Mouse (Mus musculus) embryonic facial prominence, embryonic 12.5 days (tissue): ENCODE results near the gene AU022252. TPM values are rescaled to one million over a fixed set of nuclear protein-coding genes. Genes with fewer than 3 reads are reported as not detected.

Source experiments
- ATAC-seq: fragments of 200-750 bp; cut with Nextera tagmentation; 2 replicates; pipeline ENCODE4 v1.8.0; 2017; ENCODE audit not compliant: insufficient number of reproducible peaks, insufficient read depth, low FRiP score, low TSS enrichment
- H3K27ac ChIP-seq: fragments of 300-500 bp; sonication (generic); 2 replicates; pipeline ENCODE4 v1.5.1; 2016; ENCODE audit warnings: mild to moderate bottlenecking
- H3K27me3 ChIP-seq: fragments of 300-500 bp; sonication (generic); 2 replicates; pipeline ENCODE4 v1.6.1; 2016; ENCODE audit warnings: mild to moderate bottlenecking, moderate library complexity
- H3K36me3 ChIP-seq: fragments of 300-500 bp; sonication (generic); 2 replicates; pipeline ENCODE4 v1.6.1; 2016; ENCODE audit warnings: mild to moderate bottlenecking
- H3K4me1 ChIP-seq: fragments of 300-500 bp; sonication (generic); 2 replicates; pipeline ENCODE4 v1.6.1; 2016
- H3K4me2 ChIP-seq: fragments of 300-500 bp; sonication (generic); replicated peaks from 2 replicates; pipeline ENCODE4 v1.6.1; 2016; ENCODE audit warnings: mild to moderate bottlenecking, moderate library complexity
- H3K4me3 ChIP-seq: fragments of 300-500 bp; sonication (generic); 2 replicates; pipeline ENCODE4 v1.5.1; 2016; ENCODE audit warnings: mild to moderate bottlenecking
- H3K9ac ChIP-seq: fragments of 300-500 bp; sonication (generic); 2 replicates; pipeline ENCODE4 v1.6.1; 2016; ENCODE audit warnings: mild to moderate bottlenecking, moderate library complexity
- H3K9me3 ChIP-seq: fragments of 300-500 bp; sonication (generic); 2 replicates; pipeline ENCODE4 v1.6.1; 2016; ENCODE audit warnings: mild to moderate bottlenecking, moderate library complexity
- WGBS: fragments of 180-500 bp; shearing (Covaris S2); methylation state at CpG from one replicate; pipeline ENCODE4 v1.1.7; 2016; 5-methylcytosine and 5-hydroxymethylcytosine counted together
- polyA plus RNA-seq: library from polyadenylated mRNA; unstranded; fragments of >200 nt; fragmentation: Nextera tagmentation; extraction: Ambion mirVana; gene quantifications from 2 replicates; pipeline ENCODE4 v1.2.1, GENCODE M21; 2016

Gene AU022252
- polyA plus RNA-seq, 1 experiment from 2014 or later, result 43.8 TPM

DNA sequence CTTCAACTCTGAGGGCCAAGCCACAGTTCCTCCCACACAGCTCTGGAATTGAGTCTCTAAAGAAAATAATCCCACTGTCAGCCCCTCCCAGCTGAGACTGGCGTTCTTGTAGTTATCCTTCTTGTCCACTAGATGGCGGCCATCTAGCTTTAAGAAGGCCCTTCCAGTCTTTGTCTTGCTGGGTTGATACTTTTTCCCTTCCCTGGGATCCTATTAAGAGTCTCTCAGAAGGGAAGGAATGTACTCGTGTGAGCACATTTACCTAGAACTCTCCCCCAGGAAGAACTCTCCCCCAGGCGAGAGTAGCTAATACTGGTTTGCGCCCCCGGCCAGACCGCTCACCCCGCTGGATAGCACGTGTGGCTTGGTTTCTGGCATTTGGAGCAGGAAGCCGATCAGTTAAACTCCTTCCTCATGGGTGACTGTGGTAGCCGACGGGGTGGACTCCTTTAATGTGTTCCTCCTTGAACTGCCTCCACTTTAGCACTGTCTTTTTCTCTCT lies 6.7 kb upstream of the AU022252 start:
- WGBS, result 39% methylated on average over 12 of the region's 12 CpGs
- Histone ChIP-seq H3K9me3 (no peaks in the 10 kb centered on the region), H3K27me3 (no peaks in the 10 kb centered on the region), H3K9ac (no peak overlapping the region), H3K27ac (peak overlapping the region; percentile 54; the same call in 1 of the 2 replicates), H3K4me1 (no peaks in the 10 kb centered on the region), H3K4me2 (no peak overlapping the region), H3K4me3 (no peak overlapping the region), H3K36me3 (peaks cover 37% of the 10 kb centered on the region)
- peak; percentile 22; the same call in 1 of the 2 replicates for ATAC-seq

DNA sequence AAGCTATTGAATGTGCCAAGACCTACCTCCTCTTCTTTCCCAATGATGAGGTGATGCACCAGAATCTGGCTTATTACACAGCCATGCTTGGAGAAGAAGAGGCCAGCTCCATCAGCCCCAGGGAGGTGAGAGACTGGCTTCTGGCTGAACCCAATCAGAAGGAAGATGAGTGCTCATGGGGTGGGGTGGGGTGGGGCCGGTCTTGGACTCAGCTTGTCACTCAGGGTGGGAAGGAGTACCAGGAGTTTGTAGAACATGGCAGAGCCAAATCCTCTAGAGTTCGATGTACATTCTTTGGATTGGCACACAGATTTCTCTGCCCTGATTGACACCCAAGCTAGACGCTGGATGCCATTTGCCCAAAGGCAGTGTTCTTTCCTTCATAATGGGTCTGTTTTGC lies 6.1 kb upstream of the AU022252 start:
- ATAC-seq, result no peak
- H3K4me2 ChIP-seq, result no peak overlapping the region
- no peaks in the 10 kb centered on the region for H3K9me3 ChIP-seq
- H3K4me1 ChIP-seq, result no peaks in the 10 kb centered on the region
- 69% methylated on average over 3 of the region's 3 CpGs for WGBS
- H3K27ac ChIP-seq, result no peak overlapping the region; the same call in 1 of the 2 replicates
- H3K27me3 ChIP-seq, result no peaks in the 10 kb centered on the region
- no peak overlapping the region for H3K4me3 ChIP-seq
- H3K36me3 ChIP-seq, result peaks cover 31% of the 10 kb centered on the region
- H3K9ac ChIP-seq, result no peak overlapping the region

DNA sequence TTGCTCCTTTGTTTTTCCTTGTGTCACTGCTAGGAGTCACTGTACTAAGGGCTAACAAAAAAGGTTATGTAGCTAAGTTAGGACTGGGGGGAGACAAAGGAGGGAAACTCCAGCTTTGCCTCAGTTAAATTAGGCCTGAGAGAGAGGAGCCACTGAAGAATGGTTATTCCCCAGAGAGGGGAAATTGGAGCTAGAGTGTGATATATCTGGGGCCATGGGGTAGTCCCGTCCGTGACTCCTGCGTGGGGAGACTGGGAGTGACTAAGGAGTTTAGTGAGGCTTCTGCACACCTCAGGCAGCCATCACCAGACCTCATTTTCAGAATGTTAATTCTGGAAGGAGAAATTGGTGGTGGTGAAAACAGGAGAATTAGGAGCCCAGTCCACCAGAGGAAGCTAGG lies 1.8 kb upstream of the AU022252 start:
- H3K4me2 ChIP-seq, result peak overlapping the region; percentile 71
- H3K4me1 ChIP-seq, result peaks cover 7% of the 10 kb centered on the region; the same call in 1 of the 2 replicates
- no peaks in the 10 kb centered on the region for H3K9me3 ChIP-seq
- H3K4me3 ChIP-seq, result peak overlapping the region; percentile 75
- ATAC-seq, result no peak
- H3K9ac ChIP-seq, result no peak overlapping the region
- 80% methylated on average over 3 of the region's 3 CpGs for WGBS
- no peak overlapping the region for H3K27ac ChIP-seq
- H3K27me3 ChIP-seq, result no peaks in the 10 kb centered on the region
- H3K36me3 ChIP-seq, result no peaks in the 10 kb centered on the region; the same call in 1 of the 2 replicates

DNA sequence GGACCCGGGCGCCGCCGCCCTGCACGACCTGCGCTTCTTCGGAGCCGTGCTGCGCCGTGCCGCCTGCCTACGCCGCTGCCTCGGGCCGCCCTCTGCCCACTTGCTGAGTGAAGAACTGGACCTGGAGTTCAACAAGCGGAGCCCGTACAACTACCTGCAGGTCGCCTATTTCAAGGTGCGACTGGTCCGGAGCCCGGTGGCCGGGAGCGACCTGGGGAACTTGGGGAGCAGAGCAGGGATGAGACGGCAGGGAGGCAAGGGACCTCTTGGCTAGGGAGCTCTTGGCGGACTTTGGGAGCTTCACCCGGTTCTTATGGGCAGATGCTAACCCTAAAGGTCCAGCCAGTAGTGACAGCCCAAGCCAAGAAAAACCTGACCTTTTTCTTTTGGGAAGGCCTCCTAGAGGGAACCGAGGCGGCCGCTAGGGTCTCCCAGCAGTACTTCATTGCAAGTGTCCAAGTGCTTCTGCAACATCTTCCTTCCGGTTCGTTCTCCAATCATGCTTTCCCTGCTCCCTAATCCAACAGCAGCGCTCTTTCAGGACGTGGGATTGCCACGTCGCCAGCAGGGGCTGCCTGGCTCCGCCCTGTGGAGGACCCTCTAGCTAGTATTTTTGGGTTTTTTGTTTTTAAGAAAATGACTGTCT lies 867 bp upstream of the AU022252 start:
- peak overlapping the region; percentile 71 for H3K27ac ChIP-seq
- WGBS, result under 1% methylated on average over 36 of the region's 36 CpGs

DNA sequence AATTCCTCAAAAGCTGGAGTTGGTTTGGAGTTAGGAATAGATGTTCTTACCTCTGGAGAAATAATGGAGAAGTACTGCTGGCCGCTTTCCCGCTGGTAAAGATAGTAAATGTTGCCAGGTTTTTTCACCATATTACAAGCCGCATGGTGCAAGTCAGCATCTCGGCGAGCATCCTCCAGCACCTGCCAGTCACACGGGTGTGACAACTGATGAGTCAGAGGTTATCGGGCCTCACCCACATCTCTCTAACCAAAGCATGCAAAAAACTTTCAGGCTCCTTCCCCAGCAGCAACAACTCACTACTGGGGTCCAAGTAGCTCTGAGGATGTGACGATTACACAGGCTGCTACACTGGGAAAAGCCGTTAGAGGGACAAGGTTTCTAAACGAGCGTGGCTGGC lies 5.8 kb downstream of the AU022252 start:
- H3K9me3 ChIP-seq, result no peaks in the 10 kb centered on the region
- H3K4me2 ChIP-seq, result no peak overlapping the region
- H3K36me3 ChIP-seq, result peaks cover 50% of the 10 kb centered on the region
- H3K27me3 ChIP-seq, result no peaks in the 10 kb centered on the region
- peaks cover 6% of the 10 kb centered on the region; the same call in 1 of the 2 replicates for H3K4me1 ChIP-seq
- no peak overlapping the region for H3K4me3 ChIP-seq
- ATAC-seq, result no peak
- H3K9ac ChIP-seq, result no peak overlapping the region
- 95% methylated on average over 11 of the region's 11 CpGs for WGBS
- no peak overlapping the region for H3K27ac ChIP-seq

More for the DNA sequence above, 867 bp upstream of the AU022252 start:
- Histone ChIP-seq H3K4me2 (peak overlapping the region; percentile 71), H3K9ac (peak overlapping the region; percentile 83), H3K4me1 (peaks cover 7% of the 10 kb centered on the region; the same call in 1 of the 2 replicates), H3K9me3 (no peaks in the 10 kb centered on the region), H3K4me3 (peak overlapping the region; percentile 75), H3K27me3 (no peaks in the 10 kb centered on the region), H3K36me3 (peaks cover 5% of the 10 kb centered on the region)
- peak; percentile 29 for ATAC-seq

DNA sequence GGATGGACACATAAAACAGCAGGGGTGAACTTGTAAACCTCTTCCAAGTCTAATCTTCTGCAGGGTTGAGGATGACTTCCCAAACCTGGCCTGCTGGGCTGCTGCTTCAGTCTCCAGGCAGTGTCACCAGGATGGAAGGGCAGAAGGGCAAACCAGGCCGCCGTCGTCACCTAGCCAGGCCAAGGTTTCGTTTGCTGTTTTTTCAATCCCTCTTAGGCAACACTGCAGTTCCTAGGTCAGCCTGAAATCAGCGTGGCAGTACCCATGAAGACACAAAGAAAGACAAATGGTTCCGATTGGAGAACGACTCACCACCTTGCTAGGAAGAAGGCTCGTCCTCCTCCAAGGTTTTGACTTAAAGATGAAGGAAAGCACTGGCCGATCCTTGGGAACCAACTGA lies 6.8 kb downstream of the AU022252 start:
- ATAC-seq, result no peak
- Histone ChIP-seq H3K36me3 (peaks cover 50% of the 10 kb centered on the region), H3K27me3 (no peaks in the 10 kb centered on the region), H3K4me3 (no peak overlapping the region), H3K4me2 (no peak overlapping the region), H3K9ac (no peak overlapping the region), H3K4me1 (no peaks in the 10 kb centered on the region), H3K27ac (no peak overlapping the region), H3K9me3 (no peaks in the 10 kb centered on the region)
- WGBS, result 85% methylated on average over 9 of the region's 9 CpGs

DNA sequence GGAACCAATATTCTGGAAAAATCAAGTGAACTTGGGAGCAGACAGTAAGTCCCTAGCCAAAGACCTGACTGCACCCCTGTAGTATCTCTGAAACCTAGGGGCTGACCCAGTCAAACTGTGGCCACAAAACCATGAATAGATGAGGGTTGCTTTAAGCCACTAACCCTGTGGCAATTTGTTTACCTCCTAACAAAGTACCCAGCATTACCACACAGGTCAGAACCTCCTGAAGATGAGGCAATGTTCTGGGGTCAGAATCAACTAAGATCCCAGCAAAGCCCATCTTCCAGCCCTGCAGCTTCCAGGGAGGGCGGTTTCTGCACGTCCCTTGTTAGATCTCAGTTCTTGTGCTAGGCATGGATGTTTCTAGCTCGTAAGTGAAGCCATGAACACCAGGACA lies 8.0 kb downstream of the AU022252 start:
- H3K27me3 ChIP-seq, result no peaks in the 10 kb centered on the region
- no peak for ATAC-seq
- no peak overlapping the region for H3K9ac ChIP-seq
- no peak overlapping the region for H3K4me3 ChIP-seq
- H3K27ac ChIP-seq, result no peak overlapping the region
- no peak overlapping the region for H3K4me2 ChIP-seq
- WGBS, result 95% methylated on average over 3 of the region's 3 CpGs
- H3K36me3 ChIP-seq, result peaks cover 50% of the 10 kb centered on the region
- no peaks in the 10 kb centered on the region for H3K4me1 ChIP-seq
- H3K9me3 ChIP-seq, result no peaks in the 10 kb centered on the region

DNA sequence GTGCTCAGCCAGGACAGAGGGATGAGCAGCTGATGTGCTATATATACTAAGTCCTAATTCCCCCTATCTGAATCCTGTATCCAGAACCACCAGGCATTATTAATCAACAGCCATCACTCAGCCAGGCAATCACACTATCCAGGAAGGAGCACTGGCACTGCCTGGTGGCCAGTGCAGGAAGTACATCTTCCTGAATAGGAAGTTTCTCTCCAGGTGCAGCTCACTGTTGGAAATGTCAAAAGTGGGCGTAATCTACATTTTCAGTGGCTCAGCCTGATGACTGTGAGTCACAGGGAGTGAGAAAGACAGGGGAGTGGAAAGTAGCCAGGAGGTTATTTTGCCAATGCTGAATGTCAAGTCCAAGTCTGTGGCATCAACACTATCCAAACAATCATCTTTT lies 8.8 kb downstream of the AU022252 start:
- no peak for ATAC-seq
- no peak overlapping the region for H3K9ac ChIP-seq
- no peak overlapping the region for H3K4me2 ChIP-seq
- no peaks in the 10 kb centered on the region for H3K4me1 ChIP-seq
- H3K36me3 ChIP-seq, result peaks cover 48% of the 10 kb centered on the region
- H3K9me3 ChIP-seq, result no peaks in the 10 kb centered on the region
- H3K4me3 ChIP-seq, result no peak overlapping the region
- no peak overlapping the region for H3K27ac ChIP-seq
- WGBS, result 94% methylated on average over 1 of the region's 1 CpGs
- H3K27me3 ChIP-seq, result no peaks in the 10 kb centered on the region

DNA sequence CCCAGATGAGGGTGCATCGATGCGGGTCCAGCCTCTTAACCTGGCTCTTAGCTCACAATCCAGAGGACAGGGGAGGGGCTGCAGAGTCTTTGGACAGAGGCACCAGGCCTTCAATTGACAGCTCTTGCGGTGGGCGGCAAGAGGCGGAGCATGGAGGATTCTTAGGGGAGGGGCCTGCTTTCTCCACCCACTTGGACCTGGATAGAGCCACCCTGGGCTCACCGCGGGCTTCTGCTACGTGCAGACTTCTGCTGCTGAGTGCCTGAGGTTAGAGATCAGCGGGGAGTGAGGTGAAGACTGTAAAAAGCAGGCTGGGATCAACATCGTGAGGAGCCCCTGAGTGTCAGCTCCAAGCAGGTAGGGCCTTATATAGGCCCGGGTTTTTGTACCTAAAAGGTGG lies 14.3 kb downstream of the AU022252 start, which contains the start of gene Tmem269:
Gene Tmem269 (minus strand): TSS at position 49 of the 400 bp plus-strand sequence.
- Histone ChIP-seq H3K27ac (no peak within 1 kb of the TSS), H3K4me1 (peaks cover 7% of the 10 kb centered on the region; the same call in 1 of the 2 replicates), H3K27me3 (no peaks in the 10 kb centered on the region), H3K36me3 (no peaks in the 10 kb centered on the region), H3K9me3 (no peaks in the 10 kb centered on the region), H3K4me2 (no peak within 1 kb of the TSS), H3K4me3 (no peak within 1 kb of the TSS), H3K9ac (no peak within 1 kb of the TSS)
- peak; percentile 32; the same call in 1 of the 2 replicates for ATAC-seq
- 13% methylated on average over 11 of the region's 11 CpGs for WGBS

DNA sequence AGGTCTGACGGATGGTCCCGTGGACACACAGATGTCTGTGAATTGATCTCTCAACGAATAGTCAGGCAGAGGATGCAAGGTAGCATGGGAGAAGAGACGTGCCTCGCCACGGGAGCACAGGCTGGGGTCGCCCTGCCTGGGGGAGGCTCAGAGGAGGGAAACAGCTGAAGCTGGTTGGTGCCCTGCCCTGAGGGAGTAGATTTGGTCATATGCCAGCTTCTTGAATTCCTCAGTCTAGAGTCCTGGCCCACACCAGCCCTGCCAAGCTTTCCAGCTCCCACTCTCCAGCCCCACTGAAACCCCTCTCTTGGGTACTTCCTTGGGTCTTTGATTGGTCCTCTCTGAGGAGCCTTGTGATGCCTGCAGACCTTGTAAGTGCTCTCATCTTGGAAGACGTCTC lies 15.8 kb downstream of the AU022252 start:
- no peak for ATAC-seq
- Histone ChIP-seq H3K9me3 (no peaks in the 10 kb centered on the region), H3K27me3 (no peaks in the 10 kb centered on the region), H3K27ac (no peak overlapping the region), H3K4me1 (peaks cover 7% of the 10 kb centered on the region; the same call in 1 of the 2 replicates), H3K4me3 (no peak overlapping the region), H3K9ac (no peak overlapping the region), H3K4me2 (no peak overlapping the region), H3K36me3 (no peaks in the 10 kb centered on the region)
- WGBS, result 70% methylated on average over 8 of the region's 8 CpGs

DNA sequence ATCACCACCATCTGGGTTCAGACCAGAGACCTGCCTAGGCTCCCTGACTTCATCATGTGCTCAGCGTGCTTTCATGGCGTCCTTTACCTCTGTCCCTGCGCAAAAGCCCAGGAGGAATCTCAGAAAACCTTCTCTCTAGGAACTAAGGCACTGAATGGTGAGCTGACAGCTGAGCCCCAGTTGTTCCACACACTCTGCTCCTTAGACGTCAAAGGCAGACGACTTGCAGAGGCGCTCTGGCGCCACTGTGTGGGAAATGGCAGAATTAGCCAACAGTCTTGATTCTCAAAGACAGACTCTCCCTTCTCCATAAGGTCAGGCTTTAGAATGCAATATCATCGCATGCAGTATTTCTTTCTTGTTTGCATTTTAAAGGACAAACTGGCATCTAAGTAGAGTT lies 27.8 kb downstream of the AU022252 start:
- Histone ChIP-seq H3K4me2 (no peak overlapping the region), H3K9me3 (no peaks in the 10 kb centered on the region), H3K27me3 (no peaks in the 10 kb centered on the region), H3K4me3 (no peak overlapping the region), H3K9ac (no peak overlapping the region), H3K36me3 (peaks cover 13% of the 10 kb centered on the region), H3K27ac (no peak overlapping the region), H3K4me1 (no peaks in the 10 kb centered on the region)
- ATAC-seq, result no peak
- WGBS, result 16% methylated on average over 8 of the region's 8 CpGs

DNA sequence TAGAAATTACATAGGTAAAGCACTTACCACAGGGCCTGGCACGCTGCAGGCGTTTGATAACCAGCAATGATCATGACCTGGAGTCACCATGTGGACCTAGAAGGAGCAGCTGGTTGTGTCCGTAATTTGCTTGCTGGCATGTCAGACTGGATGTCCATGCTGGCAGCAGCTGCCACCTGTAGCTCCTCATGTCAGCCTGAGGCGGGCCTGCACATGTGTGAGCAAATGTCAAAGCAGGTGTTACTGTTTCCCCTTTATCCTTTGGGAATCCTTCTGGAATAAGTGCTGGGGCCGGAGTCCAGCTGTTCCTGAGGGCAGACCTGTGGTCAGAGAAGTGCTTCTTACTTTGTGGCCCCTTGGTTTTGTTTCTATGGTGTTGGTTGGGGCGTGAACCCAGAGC lies 34.4 kb downstream of the AU022252 start:
- no peaks in the 10 kb centered on the region for H3K9me3 ChIP-seq
- H3K27ac ChIP-seq, result no peak overlapping the region
- H3K4me1 ChIP-seq, result peaks cover 14% of the 10 kb centered on the region; the same call in 1 of the 2 replicates
- no peak overlapping the region for H3K4me3 ChIP-seq
- peaks cover 23% of the 10 kb centered on the region for H3K36me3 ChIP-seq
- WGBS, result 77% methylated on average over 6 of the region's 6 CpGs
- ATAC-seq, result no peak
- no peak overlapping the region for H3K4me2 ChIP-seq
- no peaks in the 10 kb centered on the region for H3K27me3 ChIP-seq
- no peak overlapping the region for H3K9ac ChIP-seq
